Mouse (Mus musculus) embryonic facial prominence, embryonic 12.5 days (tissue): Measurements from ENCODE around the gene Zic4. TPM values are rescaled to one million over a fixed set of nuclear protein-coding genes. Genes with fewer than 3 reads are reported as not detected.

Experiments used
- ATAC-seq: fragments of 200-750 bp; cut with Nextera tagmentation; 2 replicates; pipeline ENCODE4 v1.8.0; 2017; ENCODE audit not compliant: insufficient number of reproducible peaks, insufficient read depth, low FRiP score, low TSS enrichment
- H3K27ac ChIP-seq: fragments of 300-500 bp; sonication (generic); 2 replicates; pipeline ENCODE4 v1.5.1; 2016; ENCODE audit warnings: mild to moderate bottlenecking
- H3K27me3 ChIP-seq: fragments of 300-500 bp; sonication (generic); 2 replicates; pipeline ENCODE4 v1.6.1; 2016; ENCODE audit warnings: mild to moderate bottlenecking, moderate library complexity
- H3K36me3 ChIP-seq: fragments of 300-500 bp; sonication (generic); 2 replicates; pipeline ENCODE4 v1.6.1; 2016; ENCODE audit warnings: mild to moderate bottlenecking
- H3K4me1 ChIP-seq: fragments of 300-500 bp; sonication (generic); 2 replicates; pipeline ENCODE4 v1.6.1; 2016
- H3K4me2 ChIP-seq: fragments of 300-500 bp; sonication (generic); replicated peaks from 2 replicates; pipeline ENCODE4 v1.6.1; 2016; ENCODE audit warnings: mild to moderate bottlenecking, moderate library complexity
- H3K4me3 ChIP-seq: fragments of 300-500 bp; sonication (generic); 2 replicates; pipeline ENCODE4 v1.5.1; 2016; ENCODE audit warnings: mild to moderate bottlenecking
- H3K9ac ChIP-seq: fragments of 300-500 bp; sonication (generic); 2 replicates; pipeline ENCODE4 v1.6.1; 2016; ENCODE audit warnings: mild to moderate bottlenecking, moderate library complexity
- H3K9me3 ChIP-seq: fragments of 300-500 bp; sonication (generic); 2 replicates; pipeline ENCODE4 v1.6.1; 2016; ENCODE audit warnings: mild to moderate bottlenecking, moderate library complexity
- WGBS: fragments of 180-500 bp; shearing (Covaris S2); methylation state at CpG from one replicate; pipeline ENCODE4 v1.1.7; 2016; 5-methylcytosine and 5-hydroxymethylcytosine counted together
- polyA plus RNA-seq: library from polyadenylated mRNA; unstranded; fragments of >200 nt; fragmentation: Nextera tagmentation; extraction: Ambion mirVana; gene quantifications from 2 replicates; pipeline ENCODE4 v1.2.1, GENCODE M21; 2016

Gene Zic4
- polyA plus RNA-seq: 5.6 and 6.0 TPM in 2 replicates

GRCm38 (mm10) chr9:91361856-91362601, at the start of gene Zic4:
TSS of gene Zic4 (plus strand) at chr9:91362413.
- Histone ChIP-seq H3K4me1 (0 out of 2 replicates have a peak, but pooled peaks cover 9% of the 10 kb centered on the region), H3K4me3 (peak within 1 kb of the TSS; percentile 34), H3K9ac (peak within 1 kb of the TSS; percentile 44), H3K27me3 (peaks cover 64% of the 10 kb centered on the region), H3K9me3 (no peaks in the 10 kb centered on the region), H3K27ac (peak within 1 kb of the TSS; percentile 54; the same call in 1 of the 2 replicates), H3K36me3 (no peaks in the 10 kb centered on the region), H3K4me2 (peak within 1 kb of the TSS; percentile 41)
- ATAC-seq: peak; percentile 70; the same call in 1 of the 2 replicates
- under 1% methylated on average over 45 of the region's 45 CpGs for WGBS

DNA sequence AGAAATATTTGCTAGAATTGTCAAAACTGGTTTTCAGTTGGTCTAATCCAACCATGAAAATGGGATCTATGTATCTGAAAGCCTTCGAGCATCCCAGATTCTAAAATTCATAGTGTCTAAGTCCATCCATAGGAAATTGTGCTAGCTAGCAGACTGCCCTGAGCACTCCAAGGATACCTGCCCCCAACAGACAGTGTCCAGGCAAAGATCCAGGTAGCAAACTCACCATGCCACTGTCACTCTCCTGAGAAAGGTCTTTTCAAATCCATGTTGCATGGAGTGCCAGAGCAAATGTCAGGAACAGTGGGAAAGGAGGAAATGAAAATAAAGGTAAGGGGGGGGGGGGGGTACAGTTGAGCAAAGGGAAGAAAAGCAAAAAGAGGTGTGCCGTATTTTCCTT, 14.6 kb upstream of the Zic4 start:
- Histone ChIP-seq H3K4me2 (no peak overlapping the region), H3K9ac (no peak overlapping the region), H3K36me3 (no peaks in the 10 kb centered on the region), H3K27me3 (peaks cover 39% of the 10 kb centered on the region), H3K4me1 (no peaks in the 10 kb centered on the region), H3K27ac (no peak overlapping the region), H3K4me3 (no peak overlapping the region), H3K9me3 (no peaks in the 10 kb centered on the region)
- ATAC-seq: no peak
- WGBS: 70% methylated on average over 2 of the region's 2 CpGs

DNA sequence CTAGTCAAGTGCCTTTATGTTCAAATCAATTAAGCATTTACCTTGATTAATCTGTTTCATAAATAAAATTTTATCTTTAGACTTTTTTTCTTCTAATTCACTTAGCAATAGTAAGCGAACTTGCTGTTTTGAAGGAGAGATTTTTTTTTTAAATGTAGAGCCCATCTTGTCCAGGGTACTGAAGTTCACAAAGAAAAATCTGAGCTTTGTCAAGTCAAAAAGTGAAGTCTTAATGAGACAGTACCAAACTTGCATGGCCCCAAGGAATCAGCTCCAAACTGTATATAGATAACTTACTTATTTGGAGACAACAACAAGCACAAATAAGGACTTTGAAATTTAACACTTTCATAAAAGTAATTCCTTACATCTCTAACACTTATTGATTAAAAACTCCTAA, 13.5 kb upstream of the Zic4 start:
- H3K9ac ChIP-seq: no peak overlapping the region
- no peaks in the 10 kb centered on the region for H3K4me1 ChIP-seq
- peaks cover 45% of the 10 kb centered on the region for H3K27me3 ChIP-seq
- no peaks in the 10 kb centered on the region for H3K36me3 ChIP-seq
- H3K9me3 ChIP-seq: no peaks in the 10 kb centered on the region
- WGBS: 38% methylated on average over 1 of the region's 1 CpGs
- ATAC-seq: no peak
- no peak overlapping the region for H3K27ac ChIP-seq
- H3K4me2 ChIP-seq: no peak overlapping the region
- H3K4me3 ChIP-seq: no peak overlapping the region

DNA sequence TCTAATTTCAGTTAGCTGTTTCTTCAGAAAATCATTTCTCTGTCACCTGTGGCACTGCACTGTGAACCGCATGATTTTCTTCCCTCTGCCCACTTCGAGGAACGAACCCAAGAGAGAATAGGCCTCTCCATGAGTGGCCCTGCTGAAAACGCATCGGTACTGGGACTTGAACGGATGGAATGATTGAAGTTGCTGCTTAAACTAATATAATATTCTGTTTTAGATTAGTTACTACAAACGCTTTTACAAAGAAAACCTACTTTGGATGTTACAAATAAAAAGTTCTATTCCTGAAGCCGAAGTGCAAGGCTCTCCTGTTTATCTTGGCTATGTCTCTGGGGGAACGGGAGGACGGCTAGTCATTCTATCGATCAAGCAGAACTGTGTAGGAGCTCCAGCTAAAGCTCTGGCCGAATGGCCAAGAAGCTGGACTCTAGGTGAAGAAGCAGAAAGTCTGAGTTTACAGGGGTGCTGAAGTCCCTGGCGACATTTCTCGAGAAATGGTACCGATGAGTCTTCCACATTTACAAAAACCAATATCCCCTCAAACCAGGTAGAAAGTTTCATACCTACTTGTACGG, 11.9 kb upstream of the Zic4 start:
- Histone ChIP-seq H3K9ac (no peak overlapping the region), H3K9me3 (no peaks in the 10 kb centered on the region), H3K27me3 (peaks cover 60% of the 10 kb centered on the region), H3K4me2 (no peak overlapping the region), H3K4me3 (no peak overlapping the region), H3K4me1 (peaks cover under 1% of the 10 kb centered on the region; the same call in 1 of the 2 replicates), H3K27ac (no peak overlapping the region), H3K36me3 (no peaks in the 10 kb centered on the region)
- WGBS: under 1% methylated on average over 16 of the region's 16 CpGs
- ATAC-seq: no peak

DNA sequence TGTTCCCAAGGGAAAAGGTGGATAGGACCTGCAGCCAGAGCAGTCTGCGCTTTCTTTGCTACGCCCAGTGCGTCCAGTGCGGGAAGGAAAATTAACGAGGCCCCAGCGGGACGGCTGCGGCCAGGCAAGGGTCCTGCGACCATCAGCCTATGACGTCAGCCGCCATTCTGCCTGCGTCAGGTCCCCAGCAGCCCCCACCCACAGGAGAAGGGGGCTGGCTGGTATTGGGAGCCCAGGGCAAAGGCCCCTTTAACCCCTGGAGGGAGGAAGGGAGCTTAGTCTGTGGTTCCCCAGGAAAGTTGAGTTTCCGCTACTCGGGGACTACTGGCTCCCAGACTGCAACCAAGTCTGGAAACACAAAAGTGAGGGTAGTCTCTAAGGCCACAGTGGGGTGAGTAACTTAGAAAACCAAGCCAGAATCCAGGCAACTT, 11.3 kb upstream of the Zic4 start:
- H3K9ac ChIP-seq: no peak overlapping the region
- no peak for ATAC-seq
- no peaks in the 10 kb centered on the region for H3K36me3 ChIP-seq
- H3K27ac ChIP-seq: no peak overlapping the region
- H3K4me3 ChIP-seq: no peak overlapping the region
- no peaks in the 10 kb centered on the region for H3K9me3 ChIP-seq
- WGBS: under 1% methylated on average over 14 of the region's 14 CpGs
- peaks cover 66% of the 10 kb centered on the region for H3K27me3 ChIP-seq
- 0 out of 2 replicates have a peak overlapping the region, but pooled peaks have one; percentile 18 for H3K4me2 ChIP-seq
- peaks cover 7% of the 10 kb centered on the region; the same call in 1 of the 2 replicates for H3K4me1 ChIP-seq

DNA sequence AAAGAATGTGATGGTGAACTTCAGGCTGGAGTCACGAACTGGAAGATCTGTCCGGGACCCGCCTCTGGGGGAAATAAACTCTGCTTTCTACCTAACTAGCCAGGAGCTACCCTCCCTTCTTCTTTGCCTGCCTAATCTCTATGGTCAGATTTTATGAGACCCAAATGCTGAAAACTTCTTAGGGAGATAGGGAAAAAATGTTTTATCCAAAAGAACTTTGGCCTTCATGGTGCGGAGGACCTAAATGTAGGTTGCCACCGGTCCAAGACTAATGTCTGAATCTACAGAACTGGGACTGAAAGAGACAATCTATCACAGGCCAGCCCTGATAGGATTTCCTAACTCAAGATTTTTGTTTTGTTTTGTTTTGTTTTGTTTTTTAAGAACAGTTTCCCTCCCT, 10.9 kb upstream of the Zic4 start:
- no peak overlapping the region for H3K4me3 ChIP-seq
- peaks cover 67% of the 10 kb centered on the region for H3K27me3 ChIP-seq
- H3K9ac ChIP-seq: no peak overlapping the region
- no peaks in the 10 kb centered on the region for H3K36me3 ChIP-seq
- no peak for ATAC-seq
- H3K9me3 ChIP-seq: no peaks in the 10 kb centered on the region
- no peak overlapping the region for H3K4me2 ChIP-seq
- WGBS: 5% methylated on average over 5 of the region's 5 CpGs
- H3K4me1 ChIP-seq: peaks cover 7% of the 10 kb centered on the region; the same call in 1 of the 2 replicates
- no peak overlapping the region for H3K27ac ChIP-seq

- H3K9ac ChIP-seq: no peak overlapping the region
- peaks cover 7% of the 10 kb centered on the region; the same call in 1 of the 2 replicates for H3K4me1 ChIP-seq
- ATAC-seq: no peak
- no peak overlapping the region for H3K4me3 ChIP-seq
- no peak overlapping the region for H3K4me2 ChIP-seq
- 1% methylated on average over 13 of the region's 13 CpGs for WGBS
- no peaks in the 10 kb centered on the region for H3K9me3 ChIP-seq
- peaks cover 71% of the 10 kb centered on the region for H3K27me3 ChIP-seq
- no peak overlapping the region for H3K27ac ChIP-seq
- H3K36me3 ChIP-seq: no peaks in the 10 kb centered on the region
Measured at GRCm38 (mm10) chr9:91351961-91352411, 10.2 kb upstream of the Zic4 start.

DNA sequence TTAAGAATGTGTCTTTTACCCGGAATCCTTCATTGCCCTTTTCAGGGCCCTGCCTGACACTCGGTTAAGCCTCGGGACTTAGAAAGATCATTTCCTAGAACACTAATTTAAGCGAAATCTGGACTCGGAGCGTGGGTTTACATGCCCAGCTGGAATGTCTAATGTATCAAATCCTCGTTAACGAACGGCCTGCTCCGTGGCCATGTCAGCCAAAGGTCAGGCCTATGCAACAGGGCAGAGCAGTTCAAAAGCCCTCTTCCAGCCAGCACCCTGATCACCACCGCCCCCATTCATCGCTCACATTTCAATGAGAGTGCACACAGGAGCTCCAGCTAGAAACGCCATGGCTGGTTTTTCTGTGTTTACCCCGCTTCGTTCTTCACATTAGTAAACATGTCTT, 9.4 kb upstream of the Zic4 start:
- Histone ChIP-seq H3K27ac (no peak overlapping the region), H3K4me3 (no peak overlapping the region), H3K4me1 (peaks cover 7% of the 10 kb centered on the region; the same call in 1 of the 2 replicates), H3K4me2 (no peak overlapping the region), H3K27me3 (peaks cover 74% of the 10 kb centered on the region), H3K9ac (no peak overlapping the region), H3K36me3 (no peaks in the 10 kb centered on the region), H3K9me3 (no peaks in the 10 kb centered on the region)
- no peak for ATAC-seq
- under 1% methylated on average over 15 of the region's 15 CpGs for WGBS

GRCm38 (mm10) chr9:91353551-91354433, 8.4 kb upstream of the Zic4 start:
- Histone ChIP-seq H3K9ac (no peak overlapping the region), H3K4me3 (no peak overlapping the region), H3K4me2 (no peak overlapping the region), H3K27me3 (peaks cover 77% of the 10 kb centered on the region), H3K27ac (no peak overlapping the region), H3K4me1 (peaks cover 7% of the 10 kb centered on the region; the same call in 1 of the 2 replicates), H3K9me3 (no peaks in the 10 kb centered on the region), H3K36me3 (no peaks in the 10 kb centered on the region)
- WGBS: 3% methylated on average over 37 of the region's 37 CpGs
- no peak for ATAC-seq

DNA sequence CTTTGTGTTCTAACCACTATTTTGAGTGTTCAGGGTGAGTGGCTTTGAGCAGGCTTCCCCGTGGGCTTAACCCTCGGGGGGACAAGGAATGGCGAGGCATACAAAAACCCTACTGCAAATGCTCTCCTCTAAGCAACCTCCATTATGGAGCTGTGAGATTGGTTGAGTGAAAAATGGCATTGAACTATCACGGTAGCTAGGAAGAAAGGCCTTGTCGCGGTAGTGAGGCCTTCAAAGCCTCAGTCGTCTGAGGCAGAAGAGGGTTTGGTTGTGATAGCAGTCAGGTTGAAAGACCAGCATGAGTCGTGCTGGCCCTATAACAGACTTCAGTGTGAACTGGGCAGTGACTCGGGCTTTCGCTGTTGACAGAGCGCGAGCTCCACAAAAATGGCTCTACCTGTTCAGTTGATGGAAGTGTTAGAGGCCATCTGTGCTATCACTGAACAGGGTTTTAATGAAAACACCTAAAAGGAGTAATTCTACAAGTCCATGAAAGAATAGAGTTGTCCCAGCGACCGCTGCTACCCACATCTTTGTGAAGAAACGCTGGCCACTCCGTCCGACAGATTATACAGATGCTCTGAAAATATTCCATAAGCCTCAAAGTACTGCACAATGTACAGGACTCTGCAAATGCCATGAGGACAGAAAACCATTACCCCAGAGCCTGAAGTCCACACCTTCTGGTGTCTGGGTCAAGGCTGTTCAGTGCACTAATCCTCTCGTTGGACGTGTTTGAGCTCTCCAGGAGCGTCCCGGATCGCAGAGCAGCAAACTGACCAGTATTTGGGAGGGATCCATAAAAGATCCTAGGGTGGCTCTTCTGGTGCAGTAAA, 7.6 kb upstream of the Zic4 start:
- Histone ChIP-seq H3K4me1 (peaks cover 7% of the 10 kb centered on the region; the same call in 1 of the 2 replicates), H3K36me3 (no peaks in the 10 kb centered on the region), H3K4me3 (no peak overlapping the region), H3K27me3 (peaks cover 79% of the 10 kb centered on the region), H3K4me2 (peak overlapping the region; percentile 41; the same call in 1 of the 2 replicates), H3K27ac (no peak overlapping the region), H3K9me3 (no peaks in the 10 kb centered on the region), H3K9ac (no peak overlapping the region)
- WGBS: 5% methylated on average over 22 of the region's 22 CpGs
- ATAC-seq: no peak

DNA sequence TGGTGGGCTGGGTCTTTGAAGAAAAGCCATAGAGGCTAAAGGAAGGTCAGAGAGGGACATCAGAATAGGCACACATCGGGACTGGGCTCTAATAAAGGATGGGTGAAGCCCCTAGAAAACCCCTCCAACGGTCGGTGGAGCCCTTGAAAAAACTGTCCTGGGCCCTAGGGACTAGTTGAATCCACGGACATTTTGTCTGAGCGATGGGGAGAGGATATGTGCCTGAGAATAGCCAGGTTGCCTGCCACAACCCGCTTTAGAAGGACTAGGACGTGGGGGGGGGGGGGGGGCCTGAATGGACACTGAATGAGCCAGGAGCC, 7.0 kb upstream of the Zic4 start:
- no peak overlapping the region for H3K27ac ChIP-seq
- peak overlapping the region; percentile 41 for H3K4me2 ChIP-seq
- WGBS: under 1% methylated on average over 7 of the region's 7 CpGs
- H3K9me3 ChIP-seq: no peaks in the 10 kb centered on the region
- H3K9ac ChIP-seq: no peak overlapping the region
- H3K4me1 ChIP-seq: peaks cover 7% of the 10 kb centered on the region; the same call in 1 of the 2 replicates
- peak overlapping the region; percentile 25; the same call in 1 of the 2 replicates for H3K4me3 ChIP-seq
- no peak for ATAC-seq
- H3K27me3 ChIP-seq: peaks cover 73% of the 10 kb centered on the region
- H3K36me3 ChIP-seq: no peaks in the 10 kb centered on the region
